Mouse (Mus musculus): ENCODE measurements around the gene Gm10277. TPM values are rescaled to one million over a fixed set of nuclear protein-coding genes. Genes with fewer than 3 reads are reported as not detected.
A peak's percentile ranks its signal among the peaks of the same experiment; 100 is the strongest.

Gm10277 gene
- total and polyA plus RNA-seq, 2 experiments from 2014 or later, result 1.0 TPM; not detected in 1

DNA sequence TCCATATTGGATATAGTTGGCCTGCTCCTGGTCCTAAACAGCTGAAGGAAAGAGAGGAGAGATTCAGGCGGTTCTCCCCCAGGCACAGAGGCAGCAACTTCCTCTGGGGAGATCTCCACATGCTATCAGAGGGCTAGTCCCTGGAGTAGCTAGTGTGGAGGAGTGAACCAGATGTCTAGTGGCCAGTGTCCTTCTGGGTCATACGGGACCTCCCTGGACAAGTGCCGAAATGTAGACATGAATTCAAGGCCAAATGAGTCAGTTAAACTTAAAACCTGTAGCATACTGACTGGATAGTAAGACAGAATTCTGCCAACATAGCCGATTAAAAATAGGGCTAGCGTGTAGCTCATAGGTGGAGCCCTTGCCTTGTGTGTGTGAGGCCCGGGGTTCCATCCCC, 19.3 kb upstream of the Gm10277 start:
- DNase-seq (ENCODE audit: low spot score), result no peak
- Histone ChIP-seq H3K27me3 (ENCODE audit: insufficient read depth, low read length) (no peaks in the 10 kb centered on the region), H3K9ac (replicated peaks; ENCODE audit: low read length, poor library complexity, severe bottlenecking) (no peak overlapping the region), H3K9me3 (ENCODE audit: low read length) (no peaks in the 10 kb centered on the region), H3K4me1 (ENCODE audit: insufficient read depth, low read length) (peaks cover 16% of the 10 kb centered on the region; the same call in 1 of the 2 replicates), H3K4me2 (ENCODE audit: low read depth, low read length, poor library complexity, severe bottlenecking) (no peak overlapping the region), H3K27ac (ENCODE audit: low read depth, low read length) (no peak overlapping the region), H3K36me3 (ENCODE audit: insufficient read depth, low read length) (no peaks in the 10 kb centered on the region), H3K4me3 (ENCODE audit: low read depth, low read length) (no peak overlapping the region)
- TF ChIP-seq CTCF (IDR thresholded peaks at IDR 0.05), result no peak
- no peak for ATAC-seq (ENCODE audit: low FRiP score)
- WGBS, result 84% methylated on average over 6 of the region's 6 CpGs

GRCm38 (mm10) chr11:77806218-77806617, 18.7 kb upstream of the Gm10277 start:
- H3K9me3 ChIP-seq (ENCODE audit: low read length), result no peaks in the 10 kb centered on the region
- DNase-seq (ENCODE audit: low spot score), result no peak
- H3K4me3 ChIP-seq (ENCODE audit: low read depth, low read length), result no peak overlapping the region
- H3K27me3 ChIP-seq (ENCODE audit: insufficient read depth, low read length), result no peaks in the 10 kb centered on the region
- no peak overlapping the region for H3K9ac ChIP-seq (replicated peaks; ENCODE audit: low read length, poor library complexity, severe bottlenecking)
- H3K36me3 ChIP-seq (ENCODE audit: insufficient read depth, low read length), result no peaks in the 10 kb centered on the region
- TF ChIP-seq CTCF (IDR thresholded peaks at IDR 0.05), result peak; percentile 38
- no peak overlapping the region for H3K4me2 ChIP-seq (ENCODE audit: low read depth, low read length, poor library complexity, severe bottlenecking)
- no peak for ATAC-seq (ENCODE audit: low FRiP score)
- no peak overlapping the region for H3K27ac ChIP-seq (ENCODE audit: low read depth, low read length)
- H3K4me1 ChIP-seq (ENCODE audit: insufficient read depth, low read length), result peaks cover 16% of the 10 kb centered on the region; the same call in 1 of the 2 replicates
- 19% methylated on average over 2 of the region's 2 CpGs for WGBS

DNA sequence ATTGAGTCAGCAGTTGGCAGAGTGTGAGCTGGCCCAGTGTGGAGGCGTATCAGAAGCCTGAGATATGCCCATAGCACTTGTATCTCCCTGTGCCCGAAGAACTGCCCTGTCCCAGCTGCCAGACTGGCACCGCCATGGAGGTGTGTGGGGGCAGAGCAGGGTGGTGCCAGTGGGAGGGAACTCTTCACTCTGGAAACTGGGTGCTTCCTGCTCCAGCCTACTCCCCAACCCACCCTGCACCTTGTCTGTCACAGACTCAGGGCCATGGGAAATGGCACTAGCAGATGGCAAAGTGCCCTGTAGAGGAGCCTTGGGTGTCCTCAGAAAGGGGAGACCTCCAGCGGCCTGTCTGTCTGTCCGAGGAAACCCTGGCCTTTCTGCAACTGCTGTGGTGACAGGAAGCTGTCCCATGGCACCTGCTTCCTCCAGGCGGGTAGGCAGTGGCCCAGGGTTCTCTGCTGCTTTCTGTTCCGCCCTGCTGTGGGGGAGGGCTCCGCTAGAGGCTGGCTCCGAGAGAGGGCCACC, 14.9 kb upstream of the Gm10277 start:
- H3K9me3 ChIP-seq (ENCODE audit: low read length), result no peaks in the 10 kb centered on the region
- no peaks in the 10 kb centered on the region; the same call in 1 of the 2 replicates for H3K4me1 ChIP-seq (ENCODE audit: insufficient read depth, low read length)
- H3K27ac ChIP-seq (ENCODE audit: low read depth, low read length), result no peak overlapping the region
- WGBS, result 75% methylated on average over 9 of the region's 9 CpGs
- no peak for TF ChIP-seq CTCF (IDR thresholded peaks at IDR 0.05)
- no peak for DNase-seq (ENCODE audit: low spot score)
- no peaks in the 10 kb centered on the region for H3K36me3 ChIP-seq (ENCODE audit: insufficient read depth, low read length)
- H3K4me3 ChIP-seq (ENCODE audit: low read depth, low read length), result no peak overlapping the region
- H3K9ac ChIP-seq (replicated peaks; ENCODE audit: low read length, poor library complexity, severe bottlenecking), result no peak overlapping the region
- H3K27me3 ChIP-seq (ENCODE audit: insufficient read depth, low read length), result no peaks in the 10 kb centered on the region
- no peak for ATAC-seq (ENCODE audit: low FRiP score)
- H3K4me2 ChIP-seq (ENCODE audit: low read depth, low read length, poor library complexity, severe bottlenecking), result no peak overlapping the region

- ATAC-seq (ENCODE audit: low FRiP score) (peak; percentile 38; the same call in 1 of the 2 replicates), DNase-seq (ENCODE audit: low spot score) (no peak)
Observed at GRCm38 (mm10) chr11:77800869-77801701, 13.5 kb upstream of the Gm10277 start.

GRCm38 (mm10) chr11:77800491-77800868, 12.9 kb upstream of the Gm10277 start:
- Histone ChIP-seq H3K9ac (replicated peaks; ENCODE audit: low read length, poor library complexity, severe bottlenecking) (no peak overlapping the region), H3K27me3 (ENCODE audit: insufficient read depth, low read length) (no peaks in the 10 kb centered on the region), H3K9me3 (ENCODE audit: low read length) (no peaks in the 10 kb centered on the region), H3K27ac (ENCODE audit: low read depth, low read length) (no peak overlapping the region; the same call in 1 of the 2 replicates), H3K4me2 (ENCODE audit: low read depth, low read length, poor library complexity, severe bottlenecking) (no peak overlapping the region), H3K4me1 (ENCODE audit: insufficient read depth, low read length) (no peaks in the 10 kb centered on the region), H3K36me3 (ENCODE audit: insufficient read depth, low read length) (no peaks in the 10 kb centered on the region), H3K4me3 (ENCODE audit: low read depth, low read length) (no peak overlapping the region)
- DNase-seq (ENCODE audit: low spot score) (no peak), ATAC-seq (ENCODE audit: low FRiP score) (no peak)
- no peak for TF ChIP-seq CTCF (IDR thresholded peaks at IDR 0.05)
- 70% methylated on average over 9 of the region's 9 CpGs for WGBS

More at GRCm38 (mm10) chr11:77800869-77801701, 13.5 kb upstream of the Gm10277 start:
- Histone ChIP-seq H3K9me3 (ENCODE audit: low read length) (no peaks in the 10 kb centered on the region), H3K36me3 (ENCODE audit: insufficient read depth, low read length) (no peaks in the 10 kb centered on the region), H3K4me1 (ENCODE audit: insufficient read depth, low read length) (no peaks in the 10 kb centered on the region), H3K27me3 (ENCODE audit: insufficient read depth, low read length) (no peaks in the 10 kb centered on the region), H3K27ac (ENCODE audit: low read depth, low read length) (no peak overlapping the region), H3K9ac (replicated peaks; ENCODE audit: low read length, poor library complexity, severe bottlenecking) (no peak overlapping the region), H3K4me3 (ENCODE audit: low read depth, low read length) (no peak overlapping the region), H3K4me2 (ENCODE audit: low read depth, low read length, poor library complexity, severe bottlenecking) (no peak overlapping the region)
- 34% methylated on average over 15 of the region's 15 CpGs for WGBS
- no peak for TF ChIP-seq CTCF (IDR thresholded peaks at IDR 0.05)

GRCm38 (mm10) chr11:77795216-77795615, 7.7 kb upstream of the Gm10277 start:
- no peak overlapping the region for H3K27ac ChIP-seq (ENCODE audit: low read depth, low read length)
- no peak overlapping the region for H3K9ac ChIP-seq (replicated peaks; ENCODE audit: low read length, poor library complexity, severe bottlenecking)
- 85% methylated on average over 5 of the region's 5 CpGs for WGBS
- H3K27me3 ChIP-seq (ENCODE audit: insufficient read depth, low read length), result no peaks in the 10 kb centered on the region
- DNase-seq (ENCODE audit: low spot score), result no peak
- no peaks in the 10 kb centered on the region for H3K9me3 ChIP-seq (ENCODE audit: low read length)
- no peaks in the 10 kb centered on the region; the same call in 1 of the 2 replicates for H3K4me1 ChIP-seq (ENCODE audit: insufficient read depth, low read length)
- H3K36me3 ChIP-seq (ENCODE audit: insufficient read depth, low read length), result no peaks in the 10 kb centered on the region
- H3K4me2 ChIP-seq (ENCODE audit: low read depth, low read length, poor library complexity, severe bottlenecking), result no peak overlapping the region
- no peak overlapping the region for H3K4me3 ChIP-seq (ENCODE audit: low read depth, low read length)
- ATAC-seq (ENCODE audit: low FRiP score), result no peak
- TF ChIP-seq CTCF (IDR thresholded peaks at IDR 0.05), result no peak

All from midbrain, postnatal 0 days (tissue).